Mouse (Mus musculus) midbrain, embryonic 11.5 days (tissue): ENCODE measurements at regions not wholly inside any gene's neighbourhood (a gene's known extent, or its start where the extent isn't known, plus 50 kb on each side); places are given as distances from the start of the nearest gene placed in this dataset.
A peak's percentile ranks its signal among the peaks of the same experiment; 100 is the strongest.

ENCODE experiments used
- ATAC-seq: fragments of 200-750 bp; cut with Nextera tagmentation; 2 replicates; pipeline ENCODE4 v1.8.0; 2017; ENCODE audit warnings: moderate TSS enrichment, moderate library complexity; ENCODE audit not compliant: low FRiP score
- DNase-seq: peaks from one replicate; pipeline ENCODE4 v3.0.0; 2015; ENCODE audit warnings: low spot score; ENCODE audit errors: missing footprints
- H3K27ac ChIP-seq: fragments of 300-500 bp; sonication (generic); 2 replicates; pipeline ENCODE4 v1.5.1; 2014; ENCODE audit warnings: low read depth, low read length
- H3K27me3 ChIP-seq: fragments of 300-500 bp; sonication (generic); 2 replicates; pipeline ENCODE4 v1.6.1; 2014; ENCODE audit warnings: mild to moderate bottlenecking, low read length, moderate library complexity, mixed read lengths; ENCODE audit not compliant: control insufficient read depth, insufficient read depth
- H3K36me3 ChIP-seq: fragments of 300-500 bp; sonication (generic); 2 replicates; pipeline ENCODE4 v1.6.1; 2014; ENCODE audit warnings: mild to moderate bottlenecking, low read length, moderate library complexity, mixed read lengths; ENCODE audit not compliant: control insufficient read depth, insufficient read depth
- H3K4me1 ChIP-seq: fragments of 300-500 bp; sonication (generic); 2 replicates; pipeline ENCODE4 v1.6.1; 2014; ENCODE audit warnings: low read length; ENCODE audit not compliant: control insufficient read depth, insufficient read depth
- H3K4me2 ChIP-seq: fragments of 300-500 bp; sonication (generic); 2 replicates; pipeline ENCODE4 v1.6.1; 2014; ENCODE audit warnings: mild to moderate bottlenecking, moderate library complexity
- H3K4me3 ChIP-seq: fragments of 300-500 bp; sonication (generic); 2 replicates; pipeline ENCODE4 v1.5.1; 2014; ENCODE audit warnings: low read depth, low read length
- H3K9ac ChIP-seq: fragments of 300-500 bp; sonication (generic); 2 replicates; pipeline ENCODE4 v1.6.1; 2014; ENCODE audit warnings: low read length
- H3K9me3 ChIP-seq: fragments of 300-500 bp; sonication (generic); 2 replicates; pipeline ENCODE4 v1.6.1; 2016; ENCODE audit warnings: low read length; ENCODE audit not compliant: control insufficient read depth
- WGBS: fragments of 180-500 bp; shearing (Covaris S2); extraction: QIAGEN DNeasy Blood & Tissue Kit; methylation state at CpG from one replicate; pipeline ENCODE4 v1.1.7; 2014; 5-methylcytosine and 5-hydroxymethylcytosine counted together

DNA sequence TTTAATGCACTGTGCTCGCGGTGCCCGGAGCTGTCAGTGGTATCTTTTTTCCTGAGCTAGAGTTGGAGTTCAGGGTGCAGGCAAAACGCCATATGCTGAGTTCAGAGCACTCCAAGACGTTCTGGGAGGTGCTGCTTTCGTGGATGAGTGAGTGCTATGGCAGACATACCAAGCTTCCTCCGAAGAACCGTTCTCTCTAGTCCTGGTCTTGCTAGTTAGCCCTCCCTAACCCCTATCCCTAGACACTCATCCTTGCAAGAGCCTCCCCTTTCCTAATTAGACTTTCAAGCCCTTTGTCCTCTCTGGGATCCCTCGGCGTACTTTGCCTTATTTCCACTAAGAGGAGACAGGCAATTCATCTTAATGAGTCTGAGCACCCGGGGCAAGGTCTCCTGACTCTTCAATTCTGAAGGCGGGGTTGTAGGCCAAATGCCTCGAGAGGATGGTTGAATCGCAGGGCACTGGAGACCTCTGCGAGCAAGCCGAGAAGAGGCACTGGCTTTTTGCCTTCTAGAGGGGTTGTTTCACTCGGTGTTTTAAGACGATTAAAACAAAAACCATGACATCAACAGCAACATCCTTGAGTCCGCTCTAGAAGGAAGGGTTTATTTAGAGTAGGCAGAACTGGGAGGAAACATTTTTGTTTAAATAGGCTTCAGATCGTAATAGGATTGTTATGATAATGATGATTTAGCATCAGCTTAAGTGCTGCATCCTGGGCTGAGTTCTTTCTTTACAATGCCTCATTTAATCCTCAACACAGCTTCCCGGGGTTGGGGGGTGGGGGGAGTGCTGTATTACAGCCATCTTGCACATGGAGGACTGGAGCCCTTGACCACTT, 243.6 kb downstream of the Ndfip2 start:
- 2% methylated on average over 21 of the region's 21 CpGs for WGBS
- H3K27me3 ChIP-seq, result peaks cover 19% of the 10 kb centered on the region
- H3K9me3 ChIP-seq, result no peaks in the 10 kb centered on the region
- ATAC-seq, result peak; percentile 65
- 0 out of 2 replicates have a peak overlapping the region, but pooled peaks have one; percentile 6 for H3K4me3 ChIP-seq
- H3K9ac ChIP-seq, result peak overlapping the region; percentile 17; the same call in 1 of the 2 replicates
- peak overlapping the region; percentile 17 for H3K27ac ChIP-seq
- no peaks in the 10 kb centered on the region for H3K36me3 ChIP-seq
- peaks cover 30% of the 10 kb centered on the region for H3K4me1 ChIP-seq
- peak overlapping the region; percentile 42 for H3K4me2 ChIP-seq
- DNase-seq, result peak; percentile 95

- WGBS, result 2% methylated on average over 21 of the region's 21 CpGs
- DNase-seq, result peak; percentile 95
- Histone ChIP-seq H3K9me3 (no peaks in the 10 kb centered on the region), H3K4me1 (peaks cover 30% of the 10 kb centered on the region), H3K4me3 (no peak overlapping the region), H3K9ac (no peak overlapping the region), H3K36me3 (no peaks in the 10 kb centered on the region), H3K4me2 (peak overlapping the region; percentile 42; the same call in 1 of the 2 replicates), H3K27ac (peak overlapping the region; percentile 17), H3K27me3 (peaks cover 19% of the 10 kb centered on the region)
- ATAC-seq, result peak; percentile 62
Measured at GRCm38 (mm10) chr14:105500966-105501741, 242.8 kb downstream of the Ndfip2 start.

- Histone ChIP-seq H3K27ac (no peak overlapping the region), H3K4me1 (peaks cover 30% of the 10 kb centered on the region), H3K4me2 (peak overlapping the region; percentile 29), H3K36me3 (no peaks in the 10 kb centered on the region), H3K27me3 (peaks cover 19% of the 10 kb centered on the region), H3K9me3 (no peaks in the 10 kb centered on the region), H3K9ac (peak overlapping the region; percentile 26; the same call in 1 of the 2 replicates), H3K4me3 (no peak overlapping the region)
- WGBS, result 12% methylated on average over 15 of the region's 15 CpGs
- 0 out of 2 replicates have a peak, but pooled peaks have one; percentile 17 for ATAC-seq
- peak; percentile 94 for DNase-seq
Measured at GRCm38 (mm10) chr14:105499319-105499895, 241.0 kb downstream of the Ndfip2 start.

DNA sequence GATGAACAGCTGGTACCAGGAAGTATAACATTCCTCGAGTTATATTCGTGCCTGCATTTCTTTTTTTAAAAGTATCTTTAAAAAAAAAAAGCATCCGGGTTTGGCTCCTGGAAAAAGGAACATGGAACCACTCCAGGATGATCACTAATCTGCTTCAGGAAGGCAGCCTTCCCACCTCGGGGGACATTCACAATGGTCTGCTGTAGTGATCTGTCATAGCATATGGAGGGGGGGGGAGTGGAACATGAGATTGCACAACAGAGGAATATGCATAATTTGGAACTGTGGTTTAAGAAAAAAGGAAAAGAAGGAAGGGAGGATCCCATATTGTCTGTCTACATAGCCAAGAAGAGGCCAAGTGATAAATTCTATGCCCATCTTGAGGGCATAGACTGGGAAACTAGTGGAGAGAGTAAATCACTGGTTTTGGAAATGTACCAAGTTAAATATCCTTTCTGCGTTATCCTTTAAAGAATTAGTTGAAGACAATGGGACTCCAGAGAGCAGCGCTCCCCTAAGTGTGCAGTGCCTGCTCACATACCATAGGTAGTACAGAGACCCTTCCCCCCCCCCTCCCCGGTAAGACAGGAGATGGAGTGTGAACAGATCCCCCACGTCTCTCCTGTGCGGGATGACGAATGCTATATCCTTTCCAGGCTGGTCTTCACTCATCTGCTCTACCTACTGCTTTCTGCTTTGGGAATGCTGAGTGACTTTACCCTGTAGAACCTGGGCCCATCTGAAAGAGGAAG, 240.0 kb downstream of the Ndfip2 start:
- no peak overlapping the region for H3K27ac ChIP-seq
- no peak overlapping the region for H3K4me3 ChIP-seq
- peaks cover 30% of the 10 kb centered on the region for H3K4me1 ChIP-seq
- peaks cover 12% of the 10 kb centered on the region; the same call in 1 of the 2 replicates for H3K27me3 ChIP-seq
- no peak overlapping the region for H3K9ac ChIP-seq
- no peak overlapping the region for H3K4me2 ChIP-seq
- 71% methylated on average over 10 of the region's 10 CpGs for WGBS
- no peak for ATAC-seq
- H3K9me3 ChIP-seq, result no peaks in the 10 kb centered on the region
- H3K36me3 ChIP-seq, result no peaks in the 10 kb centered on the region
- peak; percentile 69 for DNase-seq

DNA sequence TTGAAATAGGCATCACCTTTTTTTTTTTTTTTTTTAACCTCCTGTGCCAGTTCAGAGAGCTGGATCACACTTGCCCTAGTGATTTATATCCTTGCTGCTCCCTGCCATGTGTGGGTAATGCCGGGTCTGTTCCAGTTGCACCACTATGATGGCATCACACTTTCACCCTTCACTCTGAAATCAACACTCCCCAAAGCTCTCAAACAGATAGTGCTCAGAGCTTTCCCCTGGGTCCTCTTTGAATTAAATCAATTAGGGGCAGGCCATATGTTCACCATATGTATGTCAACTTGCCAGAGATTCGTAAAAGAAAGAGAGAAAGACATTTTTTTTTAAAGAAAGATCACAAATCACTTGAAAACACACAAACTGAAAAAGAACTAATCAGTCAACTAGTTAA, 236.8 kb downstream of the Ndfip2 start:
- H3K4me1 ChIP-seq, result peaks cover 5% of the 10 kb centered on the region; the same call in 1 of the 2 replicates
- no peak overlapping the region for H3K27ac ChIP-seq
- WGBS, result 65% methylated on average over 2 of the region's 2 CpGs
- no peak overlapping the region for H3K4me2 ChIP-seq
- peaks cover 7% of the 10 kb centered on the region; the same call in 1 of the 2 replicates for H3K27me3 ChIP-seq
- no peaks in the 10 kb centered on the region for H3K36me3 ChIP-seq
- no peaks in the 10 kb centered on the region for H3K9me3 ChIP-seq
- no peak overlapping the region for H3K9ac ChIP-seq
- peak; percentile 76 for DNase-seq
- no peak for ATAC-seq
- no peak overlapping the region for H3K4me3 ChIP-seq

DNA sequence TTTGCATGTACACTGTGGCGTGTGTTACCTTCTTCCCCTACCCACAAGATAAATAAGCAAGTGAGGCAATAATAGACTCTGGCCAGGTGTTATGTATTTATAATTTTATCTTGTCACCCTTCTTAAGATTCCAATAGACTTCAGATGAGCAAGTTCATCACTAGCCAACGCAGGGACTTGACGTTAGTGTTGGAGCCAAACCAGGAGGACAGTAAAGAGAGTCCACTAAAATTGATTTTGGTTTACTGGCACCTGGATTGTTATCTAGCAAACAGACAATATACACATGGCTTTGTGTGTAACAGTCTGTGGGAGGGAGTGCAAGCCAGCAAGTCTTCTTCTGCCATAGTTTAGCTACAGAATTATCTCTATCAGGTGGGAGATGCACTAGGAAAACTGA, 236.0 kb downstream of the Ndfip2 start:
- Histone ChIP-seq H3K9me3 (no peaks in the 10 kb centered on the region), H3K4me1 (peaks cover 3% of the 10 kb centered on the region; the same call in 1 of the 2 replicates), H3K36me3 (no peaks in the 10 kb centered on the region), H3K27ac (no peak overlapping the region), H3K4me3 (no peak overlapping the region), H3K9ac (no peak overlapping the region), H3K4me2 (no peak overlapping the region), H3K27me3 (peaks cover 7% of the 10 kb centered on the region; the same call in 1 of the 2 replicates)
- ATAC-seq (no peak), DNase-seq (peak; percentile 76)
- 95% methylated on average over 3 of the region's 3 CpGs for WGBS

GRCm38 (mm10) chr14:105490158-105490557, 231.8 kb downstream of the Ndfip2 start:
- WGBS, result 32% methylated on average over 3 of the region's 3 CpGs
- H3K4me3 ChIP-seq, result no peak overlapping the region
- peak; percentile 79 for DNase-seq
- H3K9ac ChIP-seq, result no peak overlapping the region
- H3K27me3 ChIP-seq, result 0 out of 2 replicates have a peak, but pooled peaks cover 2% of the 10 kb centered on the region
- no peak overlapping the region for H3K4me2 ChIP-seq
- no peaks in the 10 kb centered on the region for H3K4me1 ChIP-seq
- no peak overlapping the region for H3K27ac ChIP-seq
- H3K36me3 ChIP-seq, result no peaks in the 10 kb centered on the region
- H3K9me3 ChIP-seq, result no peaks in the 10 kb centered on the region
- ATAC-seq, result no peak

GRCm38 (mm10) chr14:105483352-105484083, 225.1 kb downstream of the Ndfip2 start:
- Histone ChIP-seq H3K4me1 (peaks cover 12% of the 10 kb centered on the region), H3K4me3 (peak overlapping the region; percentile 16; the same call in 1 of the 2 replicates)

More at GRCm38 (mm10) chr14:105483352-105484083, 225.1 kb downstream of the Ndfip2 start:
- Histone ChIP-seq H3K27me3 (peaks cover 20% of the 10 kb centered on the region), H3K4me2 (peak overlapping the region; percentile 39), H3K9ac (peak overlapping the region; percentile 47), H3K36me3 (no peaks in the 10 kb centered on the region), H3K9me3 (no peaks in the 10 kb centered on the region), H3K27ac (peak overlapping the region; percentile 68)
- WGBS, result 7% methylated on average over 21 of the region's 21 CpGs
- DNase-seq (no peak), ATAC-seq (peak; percentile 97)
